Mouse (Mus musculus): ENCODE measurements around the gene Olfr1449.
"Not testable (repeated sequence)": the region's sequence is repeated elsewhere in the genome, so short reads cannot be mapped to it uniquely, and the experiment has no call there.

The Olfr1449 gene

GRCm38 (mm10) chr19:12930540-12930939 lies at the start of gene Olfr1449:
TSS of gene Olfr1449 (plus strand) at chr19:12930840.
- in situ Hi-C loops (cut with MboI, MseI), result no loop called here

GRCm38 (mm10) chr19:12883555-12883954 lies 47.1 kb upstream of the Olfr1449 start, which contains the start of gene Olfr1445:
TSS of gene Olfr1445 (plus strand) at chr19:12883855.
- in situ Hi-C loops (cut with MboI, MseI), result no loop called here

- in situ Hi-C loops (cut with MboI, MseI), result no loop called here
These were observed 37.2 kb upstream of the Olfr1449 start, which contains the start of gene Olfr1446 for GRCm38 (mm10) chr19:12893424-12893823. TSS of gene Olfr1446 (minus strand) at chr19:12893524.

GRCm38 (mm10) chr19:12903643-12904042 lies 27.0 kb upstream of the Olfr1449 start, which contains the start of gene Olfr1447:
TSS of gene Olfr1447 (minus strand) at chr19:12903743.
- in situ Hi-C loops (cut with MboI, MseI), result no loop called here

- in situ Hi-C loops (cut with MboI, MseI), result no loop called here
These were observed 6.3 kb upstream of the Olfr1449 start, which contains the start of gene Olfr1448 for GRCm38 (mm10) chr19:12924319-12924718. TSS of gene Olfr1448 (minus strand) at chr19:12924419.

- in situ Hi-C loops (cut with MboI, MseI), result no loop called here
These were observed 19.3 kb downstream of the Olfr1449 start, which contains the start of gene Olfr1450 for GRCm38 (mm10) chr19:12949958-12950357. TSS of gene Olfr1450 (plus strand) at chr19:12950258.

- in situ Hi-C loops (cut with MboI, MseI), result not testable (repeated sequence)
These were observed 39.4 kb downstream of the Olfr1449 start for GRCm38 (mm10) chr19:12970082-12970481.
